Mouse (Mus musculus) thymus, adult 2 months (tissue): ENCODE measurements around the gene Cfap69.

Experiments used
- CTCF ChIP-seq: fragments of 200-500 bp; IDR thresholded peaks from 2 replicates; pipeline ENCODE4 v1.5.1; 2012; ENCODE audit warnings: mild to moderate bottlenecking, control low read depth, low read length, moderate library complexity, borderline replicate concordance; ENCODE audit not compliant: control insufficient read depth, poor library complexity, insufficient read depth; ENCODE audit errors: extremely low read depth
- POLR2A ChIP-seq: fragments of 200-500 bp; IDR thresholded peaks from 2 replicates; pipeline ENCODE4 v1.6.1; 2012; ENCODE audit warnings: mild to moderate bottlenecking, low read length, control low read depth, moderate library complexity; ENCODE audit not compliant: control insufficient read depth, poor library complexity, insufficient read depth; ENCODE audit errors: extremely low read depth

DNA sequence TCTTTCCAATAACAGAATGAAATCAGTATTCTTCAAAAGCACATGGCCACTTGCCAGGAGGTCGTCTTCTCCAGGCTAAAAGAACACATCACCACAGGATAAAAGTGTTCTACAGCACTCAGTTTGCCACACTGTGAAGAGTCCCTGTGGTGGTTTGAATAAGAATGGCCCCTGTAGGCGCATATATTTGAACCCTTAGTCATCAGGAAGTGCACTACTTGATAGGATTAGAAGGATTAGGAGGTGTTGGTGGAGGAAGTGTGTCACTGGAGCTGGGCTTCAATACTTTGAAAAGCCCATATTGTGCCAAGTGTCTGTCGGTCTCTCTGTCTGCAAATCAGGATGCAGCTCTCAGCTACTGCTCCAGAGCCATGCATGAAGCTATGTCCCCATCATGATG lies 123.7 kb downstream of the Cfap69 start:
- TF ChIP-seq CTCF (no peak), POLR2A (no peak)
